Mouse (Mus musculus) lung, embryonic 16.5 days (tissue): Measurements from ENCODE around the gene Pramef8. TPM values are rescaled to one million over a fixed set of nuclear protein-coding genes. Genes with fewer than 3 reads are reported as not detected.
"Not testable (repeated sequence)": the region's sequence is repeated elsewhere in the genome, so short reads cannot be mapped to it uniquely, and the experiment has no call there.

Source experiments
- ATAC-seq: fragments of 200-750 bp; cut with Nextera tagmentation; 2 replicates; pipeline ENCODE4 v1.8.0; 2017; ENCODE audit warnings: low read depth, mild to moderate bottlenecking, moderate library complexity
- H3K27ac ChIP-seq: fragments of 300-500 bp; sonication (generic); 2 replicates; pipeline ENCODE4 v1.5.1; 2014; ENCODE audit warnings: mild to moderate bottlenecking, control low read depth, low read length
- H3K27me3 ChIP-seq: fragments of 300-500 bp; sonication (generic); 2 replicates; pipeline ENCODE4 v1.6.1; 2014; ENCODE audit warnings: low read depth, low read length, mixed read lengths; ENCODE audit not compliant: control insufficient read depth, insufficient read depth
- H3K36me3 ChIP-seq: fragments of 300-500 bp; sonication (generic); 2 replicates; pipeline ENCODE4 v1.6.1; 2014; ENCODE audit warnings: low read length; ENCODE audit not compliant: control insufficient read depth, insufficient read depth
- H3K4me1 ChIP-seq: fragments of 300-500 bp; sonication (generic); replicated peaks from 2 replicates; pipeline ENCODE4 v1.6.1; 2014; ENCODE audit warnings: low read length, mixed read lengths; ENCODE audit not compliant: control insufficient read depth, insufficient read depth
- H3K4me2 ChIP-seq: fragments of 300-500 bp; sonication (generic); 2 replicates; pipeline ENCODE4 v1.6.1; 2014; ENCODE audit warnings: low read depth, low read length, control low read depth
- H3K4me3 ChIP-seq: fragments of 300-500 bp; sonication (generic); 2 replicates; pipeline ENCODE4 v1.5.1; 2014; ENCODE audit warnings: mild to moderate bottlenecking, low read length, control low read depth
- H3K9ac ChIP-seq: fragments of 300-500 bp; sonication (generic); 2 replicates; pipeline ENCODE4 v1.6.1; 2014; ENCODE audit warnings: low read length, control low read depth
- H3K9me3 ChIP-seq: fragments of 300-500 bp; sonication (generic); 2 replicates; pipeline ENCODE4 v1.6.1; 2016; ENCODE audit warnings: low read length; ENCODE audit not compliant: control insufficient read depth
- WGBS: fragments of 180-500 bp; shearing (Covaris S2); extraction: QIAGEN DNeasy Blood & Tissue Kit; methylation state at CpG from one replicate; pipeline ENCODE4 v1.1.7; 2014; 5-methylcytosine and 5-hydroxymethylcytosine counted together
- polyA plus RNA-seq: library from polyadenylated mRNA; unstranded; fragments of >200 nt; fragmentation: Nextera tagmentation; extraction: Ambion mirVana; gene quantifications from 2 replicates; pipeline ENCODE4 v1.2.1, GENCODE M21; 2015

The Pramef8 gene
- polyA plus RNA-seq, 1 experiment from 2014 or later = 20.1 TPM

DNA sequence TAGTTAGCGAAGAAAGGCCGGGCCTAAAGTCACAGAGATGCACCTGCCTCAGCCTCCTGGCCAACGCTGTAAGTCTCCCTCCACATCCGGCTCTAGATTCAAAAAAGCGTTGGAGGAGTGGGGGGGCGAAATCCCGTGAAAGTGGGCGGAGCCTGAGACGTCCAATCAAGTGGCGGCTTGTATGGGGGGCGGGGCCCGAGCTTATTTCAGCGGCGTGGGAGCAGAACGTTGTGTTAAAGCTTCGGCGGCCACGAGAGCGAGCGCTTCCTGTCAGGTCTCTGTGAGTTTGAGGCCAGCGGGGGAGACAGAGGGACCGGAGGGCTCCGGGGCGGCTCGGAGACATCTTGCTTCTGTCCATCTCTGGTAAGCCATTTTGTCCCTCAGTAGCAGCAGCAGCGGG is 18.0 kb upstream of the Pramef8 start, which contains the start of gene Pramel1:
Gene Pramel1 (plus strand): TSS at position 248 of the 400 bp plus-strand sequence.
- Histone ChIP-seq H3K4me3 (no peak within 1 kb of the TSS), H3K27me3 (no peaks in the 10 kb centered on the region), H3K9me3 (peaks cover 4% of the 10 kb centered on the region; the same call in 1 of the 2 replicates), H3K4me2 (no peak within 1 kb of the TSS), H3K36me3 (no peaks in the 10 kb centered on the region), H3K9ac (no peak within 1 kb of the TSS), H3K4me1 (no peaks in the 10 kb centered on the region), H3K27ac (no peak within 1 kb of the TSS)
- 76% methylated on average over 26 of the region's 26 CpGs for WGBS
- no peak for ATAC-seq

DNA sequence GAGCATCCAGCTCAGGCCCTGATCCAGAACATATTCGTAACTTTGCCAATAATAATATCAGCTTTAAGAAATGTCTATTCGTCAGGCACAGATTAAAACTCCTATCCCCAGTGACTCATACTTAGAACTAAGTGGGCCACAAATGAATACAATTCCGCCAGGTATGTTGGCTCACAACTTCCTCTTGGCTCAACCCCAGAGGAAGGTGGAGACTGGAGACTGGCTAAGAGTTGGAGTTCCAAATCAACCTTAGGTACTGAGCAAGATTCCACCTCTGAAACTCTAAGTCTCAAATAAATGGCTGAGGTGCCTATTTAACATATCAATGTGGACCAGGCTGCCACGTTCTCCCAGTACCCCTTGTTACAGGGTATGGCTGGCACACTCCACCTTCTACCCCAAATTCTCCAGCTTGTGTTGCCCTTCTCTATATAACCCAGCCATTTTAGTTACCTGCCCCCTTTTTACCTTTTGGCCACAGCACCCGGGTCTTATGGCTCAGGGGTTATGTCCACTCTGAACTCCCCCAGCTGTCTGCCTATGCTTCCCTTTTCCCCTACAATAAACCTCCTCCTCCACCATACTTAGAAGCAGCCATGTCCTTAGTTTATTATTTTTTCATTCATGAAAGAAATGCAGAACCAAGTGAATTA is 534 bp upstream of the Pramef8 start:
- no peaks in the 10 kb centered on the region; the same call in 1 of the 2 replicates for H3K9me3 ChIP-seq
- H3K36me3 ChIP-seq = peaks cover 18% of the 10 kb centered on the region
- H3K27ac ChIP-seq = peak overlapping the region; percentile 7; the same call in 1 of the 2 replicates
- peak overlapping the region; percentile 50 for H3K9ac ChIP-seq
- H3K4me3 ChIP-seq = peak overlapping the region; percentile 64
- H3K27me3 ChIP-seq = no peaks in the 10 kb centered on the region
- WGBS = 60% methylated on average over 5 of the region's 5 CpGs
- peaks cover 4% of the 10 kb centered on the region; the same call in 1 of the 2 replicates for H3K4me1 ChIP-seq
- ATAC-seq = no peak
- peak overlapping the region; percentile 61 for H3K4me2 ChIP-seq

DNA sequence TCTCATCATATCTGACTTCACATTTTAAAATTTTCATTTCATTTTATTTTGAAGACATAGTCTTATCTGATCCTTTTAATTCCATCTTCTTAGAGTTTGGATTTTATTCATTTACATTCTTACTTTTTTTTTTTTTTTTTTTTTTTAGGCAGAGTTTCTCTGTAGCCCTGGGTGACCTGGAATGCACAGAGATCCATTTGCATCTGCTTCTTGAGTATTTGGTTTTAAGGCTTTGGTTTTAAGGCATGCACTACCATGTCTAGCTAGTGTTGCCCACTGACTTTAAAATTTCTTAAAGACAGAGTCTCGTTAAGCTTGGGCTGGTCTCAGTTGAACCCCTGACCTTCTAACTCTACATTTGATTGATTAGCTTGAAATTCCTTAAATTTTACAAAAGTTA is 1.4 kb downstream of the Pramef8 start:
- peaks cover 34% of the 10 kb centered on the region for H3K36me3 ChIP-seq
- WGBS = 94% methylated on average over 1 of the region's 1 CpGs
- no peak overlapping the region for H3K4me2 ChIP-seq
- H3K4me3 ChIP-seq = no peak overlapping the region
- ATAC-seq = no peak
- no peaks in the 10 kb centered on the region for H3K27me3 ChIP-seq
- no peak overlapping the region for H3K27ac ChIP-seq
- H3K9ac ChIP-seq = no peak overlapping the region
- no peaks in the 10 kb centered on the region; the same call in 1 of the 2 replicates for H3K9me3 ChIP-seq
- peaks cover 4% of the 10 kb centered on the region; the same call in 1 of the 2 replicates for H3K4me1 ChIP-seq

- H3K4me2 ChIP-seq = no peak overlapping the region
- no peak overlapping the region for H3K9ac ChIP-seq
- H3K27me3 ChIP-seq = no peaks in the 10 kb centered on the region
- no peaks in the 10 kb centered on the region; the same call in 1 of the 2 replicates for H3K9me3 ChIP-seq
- H3K36me3 ChIP-seq = peaks cover 39% of the 10 kb centered on the region
- no peak overlapping the region for H3K27ac ChIP-seq
- no peak for ATAC-seq
- no peak overlapping the region for H3K4me3 ChIP-seq
- 96% methylated on average over 3 of the region's 3 CpGs for WGBS
- H3K4me1 ChIP-seq = peaks cover 4% of the 10 kb centered on the region; the same call in 1 of the 2 replicates
These were observed 1.9 kb downstream of the Pramef8 start for GRCm38 (mm10) chr4:143414121-143414520.

GRCm38 (mm10) chr4:143426770-143427169 is 14.5 kb downstream of the Pramef8 start:
- 54% methylated on average over 5 of the region's 5 CpGs for WGBS
- H3K27me3 ChIP-seq, H3K27ac ChIP-seq, H3K36me3 ChIP-seq, H3K4me2 ChIP-seq, H3K9me3 ChIP-seq, H3K4me1 ChIP-seq, H3K4me3 ChIP-seq, H3K9ac ChIP-seq: not testable (repeated sequence)
- peak; percentile 60 for ATAC-seq

DNA sequence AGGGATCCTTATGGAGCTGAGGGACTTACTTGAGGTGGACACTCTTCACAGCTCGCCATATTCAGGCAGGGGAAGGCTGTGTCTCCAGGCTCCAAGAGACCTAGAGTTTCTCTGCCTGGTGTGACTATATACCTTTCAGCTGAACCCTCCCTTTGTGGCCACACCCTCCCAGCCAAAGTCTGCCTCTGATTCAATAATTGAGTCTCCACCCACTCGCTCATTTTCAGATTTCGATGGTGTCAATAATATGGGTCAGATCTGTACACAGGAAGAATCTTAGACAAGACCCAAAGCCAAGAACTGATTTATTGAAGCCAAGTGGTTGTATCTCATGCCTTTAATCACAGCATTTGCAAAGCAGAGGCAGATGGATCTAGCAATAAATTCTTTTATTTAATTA is 38.0 kb downstream of the Pramef8 start, which contains the start of gene Oog4:
Gene Oog4 (minus strand): TSS at position 101 of the 400 bp plus-strand sequence.
- H3K4me3 ChIP-seq = no peak within 1 kb of the TSS
- H3K27me3 ChIP-seq = no peaks in the 10 kb centered on the region
- no peaks in the 10 kb centered on the region for H3K36me3 ChIP-seq
- WGBS = 73% methylated on average over 3 of the region's 3 CpGs
- no peak for ATAC-seq
- H3K4me2 ChIP-seq = no peak within 1 kb of the TSS
- no peak within 1 kb of the TSS for H3K9ac ChIP-seq
- H3K4me1 ChIP-seq = no peaks in the 10 kb centered on the region
- no peak within 1 kb of the TSS for H3K27ac ChIP-seq
- H3K9me3 ChIP-seq = no peaks in the 10 kb centered on the region

Other genes with a start within 250 kb of the Pramef8 start
- gene Prdm2, start 199.4 kb upstream of the Pramef8 start, polyA plus RNA-seq = 10.2 and 11.0 TPM in 2 replicates
- 58.2 and 67.6 TPM in 2 replicates for gene Pdpn, start 112.9 kb upstream of the Pramef8 start, polyA plus RNA-seq
- 0.16 TPM in 1 of 2 replicates, not detected in the other for gene Lrrc38, start 62.7 kb upstream of the Pramef8 start, polyA plus RNA-seq
- not detected in 2 replicates for gene Pramel1, start 18.0 kb upstream of the Pramef8 start, polyA plus RNA-seq
- gene Oog4, start 37.9 kb downstream of the Pramef8 start, polyA plus RNA-seq = not detected in 2 replicates
- gene Gm13043, start 98.9 kb downstream of the Pramef8 start, polyA plus RNA-seq = not detected in 2 replicates
- gene Gm13040, start 123.5 kb downstream of the Pramef8 start, polyA plus RNA-seq = not detected in 2 replicates
- not detected in 2 replicates for gene BC080695, start 139.3 kb downstream of the Pramef8 start, polyA plus RNA-seq
- gene Gm13057, start 139.3 kb downstream of the Pramef8 start, polyA plus RNA-seq = not detected in 2 replicates
- gene Gm13083, start 202.6 kb downstream of the Pramef8 start, polyA plus RNA-seq = not detected in 2 replicates
- gene Gm13088, start 244.8 kb downstream of the Pramef8 start, polyA plus RNA-seq = not detected in 2 replicates